Mouse (Mus musculus) heart, postnatal 0 days (tissue): Measurements from ENCODE around the gene Mitf.

Experiments
- CTCF ChIP-seq: IDR thresholded peaks from 2 replicates; pipeline ENCODE4 v1.5.1; 2016; ENCODE audit warnings: antibody characterized with exemption, control low read depth, low read depth
- EP300 ChIP-seq: IDR thresholded peaks from 2 replicates; pipeline ENCODE4 v1.6.1; 2016; ENCODE audit warnings: antibody characterized with exemption, low read depth

GRCm38 (mm10) chr6:98015819-98016218 lies 209.0 kb downstream of the Mitf start:
- TF ChIP-seq CTCF, result no peak
- TF ChIP-seq EP300, result no peak
